Mouse (Mus musculus) ES-Bruce4 (cell line): ENCODE measurements around the gene Dlat.

Experiments used
- CTCF ChIP-seq: IDR thresholded peaks from one replicate; pipeline ENCODE4 v1.8.1; 2011; ENCODE audit warnings: low read depth, low read length
- EP300 ChIP-seq: IDR thresholded peaks from 2 replicates; pipeline ENCODE4 v1.6.1; 2011; ENCODE audit warnings: low read depth, low read length; ENCODE audit not compliant: insufficient read depth
- POLR2A ChIP-seq: IDR thresholded peaks from one replicate; pipeline ENCODE4 v1.8.1; 2011; ENCODE audit warnings: low read length; ENCODE audit not compliant: insufficient read depth

DNA sequence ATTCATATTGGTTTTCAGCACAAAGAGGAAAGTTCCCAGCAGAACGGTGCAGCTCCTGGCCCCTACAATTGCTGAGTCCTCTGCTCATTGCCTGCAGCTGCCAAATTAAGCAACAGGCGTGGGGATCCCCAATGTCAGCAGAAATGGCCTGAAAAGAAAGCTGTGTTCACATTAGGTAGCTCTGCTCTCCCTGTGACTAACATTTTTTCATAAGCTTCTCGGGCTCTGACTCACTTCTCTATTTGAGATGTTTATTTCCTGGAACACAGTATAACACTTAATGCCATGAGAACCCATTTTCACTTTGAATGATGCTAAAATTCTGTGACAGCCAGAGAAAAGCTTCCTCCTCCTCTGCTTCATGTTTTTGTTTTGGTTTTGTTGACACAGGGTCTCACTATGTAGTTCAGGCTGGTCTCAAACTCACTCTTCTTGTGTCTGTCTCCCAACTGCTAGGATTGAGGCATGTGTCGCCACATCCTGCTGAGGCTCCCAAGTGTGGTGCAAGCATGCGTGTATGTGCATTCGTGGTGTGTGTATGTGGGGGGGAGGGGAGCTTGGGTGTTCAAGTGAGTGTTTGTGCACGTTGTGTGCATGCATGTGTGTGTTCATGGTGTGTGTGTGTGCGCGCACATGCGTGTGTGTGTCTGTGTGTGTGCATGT lies 68.6 kb downstream of the Dlat start:
- no peak for TF ChIP-seq CTCF
- TF ChIP-seq EP300: no peak
- no peak for TF ChIP-seq POLR2A
